In genomic region chr4:144807135-144807534, GRCm38 (mm10) we compare ENCODE assay signal across 15 mouse cellular contexts. TPM values are rescaled to one million over a fixed set of nuclear protein-coding genes. Genes with fewer than 3 reads are reported as not detected.
"Had no signal": no experiment of that assay in that cellular context is flagged by ENCODE, and none has a peak within 500 bp of the region (broad histone marks: within the 10 kb centered on the region; RNA-seq: fewer than 3 reads in every experiment).

No protein-coding gene starts in this region.

RNA-seq across cellular contexts. Expression of gene Gm438, which starts 20.8 kb away (rescaled TPM):
- polyA plus RNA-seq: lung, adult 2 months; lung, embryonic 15.5 days; lung, postnatal 0 days; macrophage; midbrain, embryonic 11.5 days; midbrain, embryonic 13.5 days; midbrain, embryonic 15.5 days; midbrain, postnatal 0 days; neural tube, embryonic 12.5 days; neural tube, embryonic 14.5 days; spleen, adult 2 months; stomach, embryonic 15.5 days; testis, adult 2 months; thymus, adult 2 months; urinary bladder, adult 2 months had no signal
